Mouse (Mus musculus) heart, postnatal 0 days (tissue): ENCODE data around the gene Cd8a. TPM values are rescaled to one million over a fixed set of nuclear protein-coding genes. Genes with fewer than 3 reads are reported as not detected.

Source experiments
- ATAC-seq: fragments of 200-750 bp; cut with Nextera tagmentation; 2 replicates; pipeline ENCODE4 v1.8.0; 2017; ENCODE audit warnings: low read depth, moderate number of reproducible peaks, moderate library complexity; ENCODE audit not compliant: insufficient read depth
- DNase-seq: peaks from one replicate; pipeline ENCODE4 v3.0.0-alpha.2; 2016; ENCODE audit warnings: low spot score
- H3K27ac ChIP-seq: fragments of 300-500 bp; sonication (generic); 2 replicates; pipeline ENCODE4 v1.5.1; 2014; ENCODE audit warnings: low read depth, mild to moderate bottlenecking
- H3K27me3 ChIP-seq: fragments of 300-500 bp; sonication (generic); 2 replicates; pipeline ENCODE4 v1.6.1; 2014; ENCODE audit warnings: low read length, mixed read lengths; ENCODE audit not compliant: control insufficient read depth, insufficient read depth
- H3K36me3 ChIP-seq: fragments of 300-500 bp; sonication (generic); replicated peaks from 2 replicates; pipeline ENCODE4 v1.6.1; 2014; ENCODE audit warnings: low read length, mixed read lengths; ENCODE audit not compliant: control insufficient read depth, insufficient read depth
- H3K4me1 ChIP-seq: fragments of 300-500 bp; sonication (generic); 2 replicates; pipeline ENCODE4 v1.6.1; 2014; ENCODE audit warnings: antibody characterized with exemption; ENCODE audit not compliant: control insufficient read depth, insufficient read depth
- H3K4me2 ChIP-seq: fragments of 300-500 bp; sonication (generic); 2 replicates; pipeline ENCODE4 v1.6.1; 2014; ENCODE audit warnings: low read depth, mild to moderate bottlenecking, low read length, moderate library complexity
- H3K4me3 ChIP-seq: fragments of 300-500 bp; sonication (generic); 2 replicates; pipeline ENCODE4 v1.5.1; 2014; ENCODE audit warnings: low read depth, low read length
- H3K9ac ChIP-seq: fragments of 300-500 bp; sonication (generic); replicated peaks from 2 replicates; pipeline ENCODE4 v1.6.1; 2014; ENCODE audit warnings: low read depth, low read length, mixed read lengths
- H3K9me3 ChIP-seq: fragments of 300-500 bp; sonication (generic); replicated peaks from 2 replicates; pipeline ENCODE4 v1.6.1; 2016; ENCODE audit warnings: low read length; ENCODE audit not compliant: control insufficient read depth
- CTCF ChIP-seq: IDR thresholded peaks from 2 replicates; pipeline ENCODE4 v1.5.1; 2016; ENCODE audit warnings: antibody characterized with exemption, control low read depth, low read depth
- EP300 ChIP-seq: IDR thresholded peaks from 2 replicates; pipeline ENCODE4 v1.6.1; 2016; ENCODE audit warnings: antibody characterized with exemption, low read depth
- WGBS: fragments of 180-500 bp; shearing (Covaris S2); extraction: QIAGEN DNeasy Blood & Tissue Kit; methylation state at CpG from one replicate; pipeline ENCODE4 v1.1.7; 2014; 5-methylcytosine and 5-hydroxymethylcytosine counted together
- polyA plus RNA-seq: library from polyadenylated mRNA; unstranded; fragments of >200 nt; fragmentation: Nextera tagmentation; extraction: Ambion mirVana; gene quantifications from 2 replicates; pipeline ENCODE4 v1.2.1, GENCODE M21; 2015
- total RNA-seq: library from RNA; depleted of rRNA; stranded (reverse); fragments of >200 nt; gene quantifications from 2 replicates; pipeline ENCODE4 v1.2.3, GENCODE M21; 2014; ENCODE audit warnings: low replicate concordance

Cd8a gene
- total and polyA plus RNA-seq, 2 experiments from 2014 or later: 0.04 TPM; not detected in 1

- Histone ChIP-seq H3K9me3 (no peaks in the 10 kb centered on the region), H3K27ac (peak overlapping the region; percentile 25; the same call in 1 of the 2 replicates), H3K27me3 (no peaks in the 10 kb centered on the region), H3K4me1 (no peaks in the 10 kb centered on the region), H3K4me2 (no peak overlapping the region), H3K36me3 (no peaks in the 10 kb centered on the region), H3K4me3 (no peak overlapping the region), H3K9ac (no peak overlapping the region)
- WGBS: 83% methylated on average over 6 of the region's 6 CpGs
- DNase-seq: no peak
- TF ChIP-seq EP300: no peak
- TF ChIP-seq CTCF: no peak
- no peak for ATAC-seq
Observed at GRCm38 (mm10) chr6:71369416-71369815, 3.8 kb upstream of the Cd8a start.

DNA sequence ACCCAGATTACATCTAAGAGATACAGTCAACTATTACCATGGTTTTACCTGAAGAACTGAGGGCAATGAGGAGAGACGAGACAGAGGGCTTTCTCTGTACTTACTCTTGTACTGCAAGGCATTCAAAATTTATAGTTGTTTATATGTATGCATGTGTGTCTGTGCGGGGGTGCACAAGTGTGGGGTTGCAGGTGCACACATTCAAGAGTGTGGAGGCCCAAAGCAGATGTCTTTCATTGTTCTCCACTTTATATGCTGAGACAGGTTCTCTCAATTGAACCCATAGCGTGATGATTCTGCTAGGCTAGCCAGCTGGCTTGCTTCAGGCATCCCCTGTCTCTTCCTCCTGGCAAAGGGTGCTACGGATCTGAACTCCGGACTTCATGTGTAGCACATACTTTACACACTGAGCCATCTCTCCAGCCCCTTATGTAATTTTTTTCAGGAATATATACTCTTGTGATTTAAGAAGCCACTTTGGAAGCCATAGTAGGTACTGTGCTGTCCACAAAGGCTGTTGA lies 2.1 kb upstream of the Cd8a start:
- ATAC-seq (no peak), DNase-seq (no peak)
- H3K9ac ChIP-seq: no peak overlapping the region
- H3K4me2 ChIP-seq: no peak overlapping the region
- H3K4me1 ChIP-seq: no peaks in the 10 kb centered on the region
- no peaks in the 10 kb centered on the region for H3K9me3 ChIP-seq
- H3K4me3 ChIP-seq: no peak overlapping the region
- 81% methylated on average over 5 of the region's 5 CpGs for WGBS
- H3K27ac ChIP-seq: peak overlapping the region; percentile 7; the same call in 1 of the 2 replicates
- no peaks in the 10 kb centered on the region for H3K36me3 ChIP-seq
- no peaks in the 10 kb centered on the region for H3K27me3 ChIP-seq
- TF ChIP-seq CTCF (no peak), EP300 (no peak)

- no peak overlapping the region for H3K4me2 ChIP-seq
- WGBS: 83% methylated on average over 5 of the region's 5 CpGs
Observed at GRCm38 (mm10) chr6:71372041-71372720, 1.0 kb upstream of the Cd8a start.

DNA sequence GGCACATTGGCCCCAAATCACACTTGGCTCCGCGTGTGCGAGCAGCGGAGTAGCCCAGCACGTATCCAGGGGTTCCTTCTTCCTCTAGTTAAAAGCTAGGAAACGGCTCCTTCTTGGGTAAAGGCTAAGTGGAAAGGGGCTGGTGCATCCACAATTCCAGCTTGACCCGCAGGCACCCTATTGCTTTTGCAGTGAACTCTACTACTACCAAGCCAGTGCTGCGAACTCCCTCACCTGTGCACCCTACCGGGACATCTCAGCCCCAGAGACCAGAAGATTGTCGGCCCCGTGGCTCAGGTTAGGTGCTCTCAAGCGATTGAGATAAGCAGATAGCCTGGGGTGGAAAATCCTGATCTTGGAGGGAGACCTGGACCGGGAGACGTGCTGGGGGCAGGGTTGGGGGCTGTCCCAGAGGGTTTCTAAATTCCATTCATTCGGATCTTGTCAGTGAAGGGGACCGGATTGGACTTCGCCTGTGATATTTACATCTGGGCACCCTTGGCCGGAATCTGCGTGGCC lies 1.1 kb downstream of the Cd8a start:
- WGBS: 77% methylated on average over 19 of the region's 19 CpGs
- no peaks in the 10 kb centered on the region for H3K4me1 ChIP-seq
- H3K9ac ChIP-seq: no peak overlapping the region
- no peaks in the 10 kb centered on the region for H3K36me3 ChIP-seq
- H3K27me3 ChIP-seq: no peaks in the 10 kb centered on the region
- peak overlapping the region; percentile 24; the same call in 1 of the 2 replicates for H3K4me3 ChIP-seq
- TF ChIP-seq CTCF (no peak), EP300 (no peak)
- no peak overlapping the region for H3K4me2 ChIP-seq
- H3K27ac ChIP-seq: no peak overlapping the region
- ATAC-seq (no peak), DNase-seq (no peak)
- H3K9me3 ChIP-seq: no peaks in the 10 kb centered on the region

More at GRCm38 (mm10) chr6:71372041-71372720, 1.0 kb upstream of the Cd8a start:
- no peak for TF ChIP-seq CTCF
- TF ChIP-seq EP300: no peak
- no peak overlapping the region; the same call in 1 of the 2 replicates for H3K27ac ChIP-seq
- no peak for DNase-seq
- ATAC-seq: no peak
- H3K4me1 ChIP-seq: no peaks in the 10 kb centered on the region
- H3K36me3 ChIP-seq: no peaks in the 10 kb centered on the region
- no peaks in the 10 kb centered on the region for H3K9me3 ChIP-seq
- H3K4me3 ChIP-seq: no peak overlapping the region
- H3K27me3 ChIP-seq: no peaks in the 10 kb centered on the region
- no peak overlapping the region; the same call in 1 of the 2 replicates for H3K9ac ChIP-seq

- no peak for TF ChIP-seq EP300
- TF ChIP-seq CTCF: no peak
- WGBS: 79% methylated on average over 2 of the region's 2 CpGs
- H3K27me3 ChIP-seq: no peaks in the 10 kb centered on the region
- no peak overlapping the region; the same call in 1 of the 2 replicates for H3K4me2 ChIP-seq
- H3K4me3 ChIP-seq: peak overlapping the region; percentile 24; the same call in 1 of the 2 replicates
- DNase-seq: no peak
- no peaks in the 10 kb centered on the region for H3K4me1 ChIP-seq
- H3K9me3 ChIP-seq: no peaks in the 10 kb centered on the region
- no peak overlapping the region for H3K27ac ChIP-seq
- H3K36me3 ChIP-seq: no peaks in the 10 kb centered on the region
- H3K9ac ChIP-seq: no peak overlapping the region
- ATAC-seq: no peak
Observed at GRCm38 (mm10) chr6:71374921-71375320, 1.7 kb downstream of the Cd8a start.
